Mouse (Mus musculus) c-Kit-positive CD71-positive TER-119-positive erythroid progenitor cells, embryonic 14.5 days (primary cell): ENCODE measurements around the gene Actrt2.
A peak's percentile ranks its signal among the peaks of the same experiment; 100 is the strongest.

ENCODE experiments used
- DNase-seq: peaks from one replicate; pipeline ENCODE4 v3.0.0-alpha.2; 2013; ENCODE audit warnings: low spot score

Gene Actrt2

DNA sequence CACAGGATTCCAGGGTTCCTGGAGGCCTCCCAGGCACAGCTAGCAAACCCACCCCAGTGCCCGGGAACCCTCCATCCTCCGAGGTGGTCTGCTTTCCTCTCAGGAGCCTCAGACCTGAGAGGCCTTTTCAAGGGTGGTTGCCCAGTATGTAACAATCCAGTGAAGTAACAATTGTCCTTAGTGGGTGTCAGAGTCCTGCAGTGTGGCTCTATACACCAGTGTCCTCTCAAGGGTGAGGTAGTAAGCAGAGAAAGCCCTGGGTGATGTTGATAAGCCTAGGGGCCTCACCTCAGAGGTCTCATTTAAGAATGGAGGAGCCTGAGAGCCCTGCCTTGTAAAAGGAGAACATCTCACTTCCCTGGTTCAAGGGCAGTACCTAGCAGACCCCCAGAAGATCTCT, at the start of gene Actrt2:
TSS of gene Actrt2 (minus strand) at position 101 of the 400 bp plus-strand sequence.
- DNase-seq, result no peak

DNA sequence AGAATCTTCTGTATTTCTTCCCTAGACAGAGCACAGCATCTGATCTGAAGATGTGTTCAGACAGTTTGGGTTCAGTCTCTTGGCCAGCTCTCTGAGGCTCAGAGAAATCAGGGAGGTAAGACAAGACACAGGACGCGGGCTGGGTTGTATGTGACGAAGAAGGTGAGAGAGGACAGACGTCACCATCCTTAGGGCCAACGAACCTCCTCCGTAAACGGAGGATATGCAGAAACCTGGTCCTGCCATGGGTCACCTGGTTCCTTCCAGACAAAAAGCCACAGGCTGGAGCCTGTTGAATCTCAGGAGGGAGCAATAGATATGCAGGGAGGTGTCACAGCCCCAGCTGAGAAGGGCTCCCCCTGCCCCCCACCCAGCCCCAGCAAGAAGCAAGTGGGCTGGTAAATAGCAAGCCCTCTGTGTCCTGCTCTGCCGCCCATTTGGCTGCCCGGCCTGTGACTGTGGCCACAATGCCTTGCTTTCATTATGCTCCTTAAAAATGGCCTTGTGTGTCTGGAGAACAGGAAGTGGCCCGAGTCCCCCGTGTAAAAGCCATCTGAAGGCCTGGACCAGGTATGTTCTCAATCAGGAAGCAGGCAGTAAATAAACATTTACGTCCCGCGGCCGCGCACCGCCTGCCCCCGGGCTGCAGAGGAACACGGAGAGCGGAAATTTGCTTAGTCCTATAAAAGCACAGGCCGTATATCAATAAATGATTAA, 41.9 kb upstream of the Actrt2 start:
- no peak for DNase-seq

DNA sequence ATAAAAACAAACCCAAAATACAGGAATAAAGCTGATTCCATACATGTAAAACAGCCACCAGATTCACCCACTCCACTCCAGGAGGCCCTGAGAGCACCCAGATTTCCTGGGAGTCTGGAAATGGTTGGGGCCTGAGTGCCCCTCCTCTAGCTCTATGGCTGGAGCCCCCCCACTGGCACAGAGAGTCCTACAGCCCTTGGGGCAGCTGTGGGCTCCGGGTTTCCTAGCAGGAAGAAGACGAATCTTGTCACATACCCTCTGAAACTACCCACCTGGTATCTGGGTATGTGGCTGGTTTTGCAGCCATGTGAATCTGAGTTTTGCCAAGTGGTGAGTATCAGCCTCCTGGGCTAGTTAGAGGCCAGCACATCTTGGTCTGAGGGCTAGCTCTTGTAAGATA, 41.1 kb upstream of the Actrt2 start:
- no peak for DNase-seq

DNA sequence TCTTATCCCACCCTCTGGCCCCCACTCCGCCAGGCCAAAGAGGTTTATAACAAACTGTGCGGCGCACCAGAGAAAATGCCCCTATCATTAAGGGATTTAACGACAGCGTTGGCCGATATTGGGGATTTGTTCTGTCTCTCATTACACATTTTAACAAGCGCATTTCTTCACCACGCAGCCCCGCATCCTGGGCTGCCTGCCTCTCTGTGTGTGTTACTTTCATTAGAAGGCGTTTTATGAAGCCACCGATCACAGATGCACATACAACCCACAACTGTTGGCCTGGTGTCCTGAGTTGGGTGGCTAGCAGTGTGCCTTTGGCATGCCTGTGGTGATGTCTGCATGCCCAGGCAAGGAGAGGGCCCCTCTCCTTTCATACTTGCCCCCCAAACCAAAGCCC, 40.6 kb upstream of the Actrt2 start:
- no peak for DNase-seq

DNA sequence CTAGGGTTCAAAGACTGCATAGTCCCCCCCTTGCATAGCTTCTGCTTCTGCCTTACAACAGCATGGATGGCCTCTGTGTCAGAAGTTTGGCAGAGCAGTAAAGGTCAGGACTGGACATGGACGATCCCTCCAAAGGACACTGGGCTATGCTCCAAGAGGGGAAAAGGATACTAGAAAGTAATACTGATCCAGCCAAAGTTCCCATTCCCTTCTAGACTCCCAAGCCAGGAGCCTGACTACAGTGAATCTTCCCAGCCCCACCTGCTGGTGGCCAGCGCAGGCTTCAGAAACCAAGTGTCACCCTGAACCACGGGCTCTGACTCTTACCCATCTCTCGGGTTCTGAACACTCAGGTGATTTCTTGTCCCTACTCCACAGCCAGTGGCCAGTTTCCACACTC, 39.9 kb upstream of the Actrt2 start:
- DNase-seq, result no peak

DNA sequence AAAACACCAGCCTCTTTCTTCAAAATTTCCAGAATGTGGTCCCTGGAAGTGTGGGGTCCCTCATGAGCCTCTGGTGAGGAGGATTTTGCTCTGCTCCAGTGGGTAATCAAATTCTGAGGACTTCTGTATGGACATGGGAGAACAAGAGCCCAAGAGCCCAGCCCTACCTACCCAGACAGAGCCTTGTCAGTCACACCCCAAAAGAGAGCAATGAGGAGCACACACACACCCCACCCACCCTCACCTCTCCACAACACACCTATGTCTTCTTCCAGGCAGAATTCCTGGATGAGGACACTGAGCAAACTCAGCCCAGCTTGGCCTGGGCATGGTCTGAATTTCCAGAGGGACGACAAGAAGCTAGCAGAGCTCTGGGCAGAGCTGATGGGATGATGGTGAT, 38.8 kb upstream of the Actrt2 start:
- no peak for DNase-seq

DNA sequence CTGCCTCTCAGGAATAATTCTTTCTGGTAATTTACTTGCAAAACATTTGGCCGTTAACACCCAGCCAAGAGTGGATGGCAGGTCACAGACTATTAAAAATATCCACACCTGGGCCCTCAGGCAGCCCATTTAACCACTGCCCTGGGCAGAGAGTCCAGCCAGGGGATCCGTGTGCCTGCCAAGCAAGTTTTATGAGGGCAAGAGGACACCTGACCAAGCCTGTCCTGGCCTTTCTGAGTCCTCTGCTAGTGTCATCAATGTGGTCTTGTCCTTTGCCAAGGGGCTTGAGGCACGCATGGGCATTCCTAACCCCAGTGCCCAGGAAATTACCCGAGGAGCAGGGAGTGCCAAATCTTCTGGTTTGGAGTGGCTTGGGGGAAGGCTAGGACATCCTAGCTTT, 38.0 kb upstream of the Actrt2 start:
- no peak for DNase-seq

DNA sequence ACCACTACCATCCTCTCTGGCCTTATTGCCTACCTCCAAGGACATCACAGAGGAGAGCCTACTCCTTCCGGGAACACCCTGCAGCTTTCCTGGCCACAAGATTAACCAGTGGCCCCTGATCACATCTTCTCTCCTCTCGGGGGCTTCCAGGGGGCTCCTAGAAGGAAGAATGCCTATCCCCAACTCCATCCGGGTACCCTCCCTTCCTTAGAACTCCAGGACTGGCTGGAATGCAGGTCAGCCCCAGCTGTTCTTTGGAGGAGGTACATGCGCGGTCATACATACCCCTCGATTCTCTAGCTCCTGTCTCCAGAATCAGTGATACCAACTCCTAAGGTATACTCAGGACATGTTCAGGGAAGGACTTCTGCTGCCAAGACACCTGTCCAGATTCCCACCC, 37.4 kb upstream of the Actrt2 start:
- no peak for DNase-seq

DNA sequence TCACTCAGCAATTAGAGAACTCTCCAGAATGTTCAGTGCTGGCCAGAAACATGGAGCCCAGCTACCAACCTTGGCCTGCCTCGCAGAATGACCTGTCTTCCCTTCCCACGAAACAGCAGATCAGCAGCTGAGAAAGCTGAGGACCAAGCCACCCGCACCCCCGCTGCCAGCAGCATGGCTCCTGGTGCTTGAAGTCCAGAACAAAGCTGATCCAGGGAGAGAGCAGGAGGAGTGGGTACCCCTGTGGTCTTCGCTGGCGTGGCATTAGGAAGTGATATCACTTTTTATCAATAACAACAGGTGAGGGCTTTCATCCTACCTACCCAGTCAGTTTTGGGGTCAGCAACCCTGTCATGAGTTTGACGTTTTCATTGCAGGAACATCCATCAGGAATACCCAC, 36.9 kb upstream of the Actrt2 start:
- no peak for DNase-seq

DNA sequence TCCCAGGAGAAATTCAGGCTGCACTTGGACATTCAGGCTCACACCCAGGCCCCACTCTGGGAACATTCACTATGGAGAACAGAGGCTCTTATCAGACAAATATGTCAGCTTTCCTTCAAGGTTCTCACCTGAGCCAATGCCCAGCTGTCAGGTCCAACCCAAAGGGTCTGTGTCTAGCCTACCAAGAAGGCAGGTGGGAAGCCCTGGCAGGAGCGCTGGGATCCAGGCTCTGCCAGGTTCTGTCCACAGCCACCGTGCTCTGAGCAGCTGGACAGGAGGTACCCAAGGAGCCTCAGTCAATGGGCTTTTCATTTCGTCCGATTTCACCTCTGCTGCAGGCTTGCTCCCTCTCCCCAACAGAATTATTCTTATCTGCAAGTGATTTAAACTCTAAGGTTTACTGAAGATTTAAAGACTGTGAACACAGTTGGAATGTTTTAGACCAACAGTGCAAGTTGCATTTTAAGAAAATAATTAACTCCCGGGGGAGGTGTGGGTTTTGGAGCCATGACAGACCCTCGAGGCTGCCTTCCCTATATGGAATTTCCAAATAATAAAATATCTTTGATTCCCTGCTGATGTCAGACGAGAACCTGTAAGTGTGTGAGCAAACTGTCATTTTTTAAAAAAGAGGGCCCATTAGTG, 35.9 kb upstream of the Actrt2 start:
- DNase-seq, result no peak

DNA sequence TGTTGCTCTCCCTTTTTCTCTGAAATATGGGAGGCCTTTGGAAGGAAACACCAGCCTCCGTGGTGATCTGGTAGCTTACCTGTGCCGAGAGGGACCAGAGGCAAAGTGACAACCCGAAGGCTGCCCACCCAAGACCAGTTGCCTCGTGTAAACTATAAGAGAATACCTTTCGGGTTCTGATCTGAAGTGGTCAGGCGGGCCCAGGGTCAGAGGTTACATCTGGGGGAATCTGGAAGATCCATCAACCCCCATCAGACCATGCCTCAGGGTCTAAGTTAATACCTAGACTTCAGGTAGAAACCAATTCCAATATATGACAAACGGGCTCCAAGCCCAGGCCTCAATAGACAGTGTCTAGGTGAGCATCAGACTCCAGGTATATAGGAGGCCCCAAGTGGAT, 35.3 kb upstream of the Actrt2 start:
- DNase-seq, result no peak

DNA sequence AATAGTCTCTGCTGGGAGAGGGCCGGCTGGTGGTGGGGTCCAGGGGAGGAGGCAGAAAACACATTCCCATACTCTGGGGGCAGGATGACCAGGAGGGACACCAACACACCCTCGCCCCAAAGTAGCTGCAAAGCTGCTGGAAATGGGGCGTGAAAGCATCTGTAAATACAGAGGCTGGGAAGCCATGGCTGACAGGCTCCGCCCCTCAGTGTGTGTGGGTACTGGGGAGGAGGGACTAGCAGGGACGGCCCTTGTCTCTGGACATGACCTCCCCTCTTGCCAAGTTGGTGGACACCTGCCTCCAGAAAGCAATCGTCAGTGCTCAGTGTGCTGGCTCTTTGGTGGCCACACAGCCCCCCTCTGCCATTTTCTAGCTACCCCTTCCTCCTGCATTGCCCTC, 34.5 kb upstream of the Actrt2 start:
- no peak for DNase-seq

DNA sequence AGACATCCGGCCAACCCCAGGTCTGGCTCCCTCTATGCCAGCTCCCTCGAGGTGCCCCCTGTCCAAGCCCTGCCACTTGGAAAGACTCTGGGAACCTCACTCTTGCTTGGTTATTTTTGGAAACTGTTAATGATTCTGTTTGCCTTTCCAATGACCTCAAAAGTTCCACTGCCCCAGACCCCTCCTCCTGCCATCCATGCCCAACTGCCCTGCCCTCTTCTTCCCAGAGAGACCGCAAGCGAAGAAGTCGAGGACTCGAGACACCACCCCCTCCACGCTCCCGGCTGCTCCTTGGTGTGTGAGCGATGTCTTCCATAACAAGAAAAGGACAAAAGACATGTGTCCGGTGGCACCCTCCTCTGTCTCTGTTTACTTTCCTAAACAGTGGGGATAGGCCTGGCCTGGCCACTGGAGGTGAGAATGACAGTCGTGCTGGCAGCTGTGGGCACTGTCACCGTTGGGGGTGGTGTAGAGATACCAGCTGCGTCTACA, 33.3 kb upstream of the Actrt2 start:
- no peak for DNase-seq

DNA sequence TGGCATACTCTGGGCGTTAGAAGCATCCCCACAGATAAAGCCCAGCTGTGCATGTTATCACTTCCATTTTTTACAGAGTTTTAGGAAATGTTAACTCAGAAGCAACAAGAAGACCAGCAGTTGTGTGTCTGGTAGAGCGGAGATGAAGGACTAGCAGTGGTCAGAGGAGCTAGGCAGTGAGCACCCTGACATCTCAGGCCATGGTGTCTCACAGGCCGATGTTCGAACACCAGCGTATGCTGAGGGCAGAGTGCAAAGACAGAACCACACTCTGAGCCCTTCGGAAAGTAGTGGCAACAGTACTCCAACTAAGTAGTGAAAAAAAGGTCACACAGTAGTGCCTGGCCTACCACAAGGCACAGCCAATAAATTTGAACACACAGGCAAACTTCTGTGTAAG, 32.8 kb upstream of the Actrt2 start:
- DNase-seq, result no peak

DNA sequence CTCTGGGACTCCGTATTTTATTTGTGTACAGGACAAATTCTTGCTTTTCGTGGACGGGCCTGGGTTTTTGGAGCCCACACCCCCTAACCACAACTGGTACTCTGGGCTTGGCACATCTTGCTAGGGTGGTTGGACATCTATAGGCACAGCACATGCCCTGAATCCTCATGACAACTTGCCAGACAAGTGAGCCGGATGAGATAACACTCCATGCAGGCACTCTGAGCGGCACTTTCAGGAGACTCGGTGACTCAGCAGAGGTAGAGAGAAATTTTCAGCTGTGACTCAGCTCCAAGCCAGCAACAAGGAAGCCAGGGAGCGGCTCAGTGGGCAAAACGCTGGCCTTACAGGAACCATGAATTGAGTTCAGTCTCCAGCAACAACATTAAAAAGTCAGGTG, 31.6 kb upstream of the Actrt2 start:
- DNase-seq, result peak; percentile 6

DNA sequence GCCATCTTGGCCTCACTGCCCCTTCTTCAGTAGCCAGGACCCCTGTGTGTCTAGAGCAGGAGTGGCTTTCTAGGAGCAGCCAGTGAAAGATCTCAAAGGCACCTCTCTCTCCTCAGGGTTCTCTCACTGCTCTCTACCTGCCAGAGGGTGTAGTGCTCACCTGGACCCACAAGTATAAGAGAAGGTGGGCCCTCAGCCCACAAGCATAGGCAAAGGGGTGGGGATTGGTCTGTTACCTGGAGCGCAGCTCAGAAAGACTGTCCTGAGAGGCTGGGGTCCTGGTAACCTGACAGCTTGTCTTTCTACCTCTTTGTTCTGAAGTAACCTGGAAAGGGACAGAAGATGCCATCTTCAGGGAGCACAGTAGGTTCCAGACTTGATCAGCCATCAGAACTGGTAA, 31.0 kb upstream of the Actrt2 start:
- no peak for DNase-seq

DNA sequence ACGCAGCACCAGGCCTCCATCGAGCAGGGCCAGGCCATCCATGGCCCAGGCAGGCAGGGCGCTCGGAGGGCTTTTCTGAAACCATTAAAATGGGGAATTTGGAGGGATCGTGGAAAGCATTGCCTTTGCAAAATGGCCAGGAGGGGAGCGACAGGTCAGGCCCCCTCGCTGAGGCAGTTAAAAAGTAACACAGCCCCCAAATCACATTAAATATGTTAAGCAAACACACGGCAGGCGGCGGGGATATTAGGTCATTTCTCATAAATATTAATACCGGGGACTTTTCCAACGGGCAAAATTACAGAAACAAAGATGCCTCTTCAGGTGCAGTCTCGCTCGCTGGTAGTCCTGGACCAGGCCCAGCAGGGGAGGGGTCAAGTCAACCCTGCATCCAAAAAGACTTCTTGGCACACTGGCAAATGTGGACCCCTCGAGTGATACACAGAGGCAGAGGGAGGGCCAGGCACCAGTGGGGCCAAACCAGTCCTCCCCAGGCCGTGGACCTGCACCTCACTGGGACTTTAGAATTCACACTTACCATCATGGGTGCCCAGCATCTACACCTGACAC, 30.4 kb upstream of the Actrt2 start:
- no peak for DNase-seq

DNA sequence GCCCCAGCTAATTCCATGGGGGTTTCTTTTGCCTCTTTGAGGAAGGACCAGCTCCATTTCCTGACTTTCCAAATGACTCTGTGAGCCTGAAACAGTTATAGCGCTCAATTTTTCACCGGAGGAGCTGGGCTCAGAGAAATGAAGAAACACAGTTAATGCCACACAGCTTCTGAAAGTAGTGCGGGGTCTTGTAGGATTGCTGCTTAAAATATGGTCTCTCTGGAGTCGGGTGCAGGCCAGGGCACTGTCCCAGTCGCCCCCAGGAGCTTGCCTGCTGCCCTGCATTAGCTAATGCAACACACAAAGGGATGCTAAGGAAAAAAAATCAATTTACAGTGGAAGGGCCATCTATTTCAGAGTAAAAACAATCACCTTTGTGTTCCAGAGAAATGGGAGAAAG, 29.8 kb upstream of the Actrt2 start:
- DNase-seq, result no peak

DNA sequence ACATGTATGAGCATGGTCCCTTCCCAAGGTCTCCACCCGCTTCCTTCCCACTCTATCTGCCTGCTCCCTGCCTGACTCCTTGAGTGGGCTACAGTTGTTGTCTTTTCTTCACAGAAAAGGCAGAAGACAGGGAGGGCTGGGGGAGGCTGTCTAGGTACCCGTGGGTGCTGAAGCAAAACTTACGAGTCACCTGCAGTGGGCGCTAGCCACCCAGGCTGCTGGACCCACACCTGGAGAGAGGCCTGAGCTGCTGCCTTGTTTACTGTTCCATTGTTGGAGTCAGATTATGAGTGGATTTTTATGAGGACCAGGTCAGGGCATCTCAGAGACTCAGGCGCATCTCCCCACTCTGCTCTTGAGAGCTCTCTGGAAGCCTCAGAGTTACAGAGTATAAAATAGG, 28.9 kb upstream of the Actrt2 start:
- DNase-seq, result no peak

DNA sequence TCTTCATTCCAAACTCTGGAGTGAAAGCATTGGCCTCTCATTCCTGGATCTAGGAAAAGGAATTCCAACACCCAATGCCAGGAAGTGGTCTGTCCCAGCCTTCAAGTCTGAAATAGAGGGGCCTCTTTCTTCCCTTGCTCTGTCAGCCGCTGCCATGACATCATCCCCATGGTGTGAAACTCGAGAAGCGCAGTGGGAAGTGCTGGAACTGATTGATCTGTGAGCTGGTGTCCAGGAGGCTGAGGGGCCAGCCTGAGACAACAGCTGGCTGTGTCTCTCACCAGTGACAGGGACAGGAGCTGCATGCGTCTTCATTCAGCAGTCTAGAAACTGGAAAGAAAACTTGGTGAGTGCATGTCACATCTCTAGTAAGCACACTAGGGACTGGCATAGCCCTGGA, 28.5 kb upstream of the Actrt2 start:
- no peak for DNase-seq

DNA sequence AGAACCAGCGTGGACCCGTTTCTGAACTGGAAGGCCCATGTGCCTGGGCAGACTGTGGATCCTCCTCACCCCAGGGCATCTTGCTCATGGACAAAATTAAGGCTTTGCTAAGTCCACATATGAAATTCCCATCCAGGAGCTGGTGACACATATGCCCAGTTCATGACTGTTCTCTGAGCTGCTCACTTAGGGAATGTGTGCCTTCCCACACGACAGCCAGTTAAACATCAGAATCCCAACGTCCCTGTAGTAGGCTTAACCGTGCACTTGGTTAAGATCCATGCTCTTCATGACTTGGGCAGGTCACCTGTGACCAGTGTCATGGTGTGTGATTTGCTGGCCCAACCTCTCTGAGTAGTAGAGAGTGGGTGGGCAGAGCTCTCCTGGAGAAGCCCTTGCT, 26.7 kb upstream of the Actrt2 start:
- DNase-seq, result no peak

DNA sequence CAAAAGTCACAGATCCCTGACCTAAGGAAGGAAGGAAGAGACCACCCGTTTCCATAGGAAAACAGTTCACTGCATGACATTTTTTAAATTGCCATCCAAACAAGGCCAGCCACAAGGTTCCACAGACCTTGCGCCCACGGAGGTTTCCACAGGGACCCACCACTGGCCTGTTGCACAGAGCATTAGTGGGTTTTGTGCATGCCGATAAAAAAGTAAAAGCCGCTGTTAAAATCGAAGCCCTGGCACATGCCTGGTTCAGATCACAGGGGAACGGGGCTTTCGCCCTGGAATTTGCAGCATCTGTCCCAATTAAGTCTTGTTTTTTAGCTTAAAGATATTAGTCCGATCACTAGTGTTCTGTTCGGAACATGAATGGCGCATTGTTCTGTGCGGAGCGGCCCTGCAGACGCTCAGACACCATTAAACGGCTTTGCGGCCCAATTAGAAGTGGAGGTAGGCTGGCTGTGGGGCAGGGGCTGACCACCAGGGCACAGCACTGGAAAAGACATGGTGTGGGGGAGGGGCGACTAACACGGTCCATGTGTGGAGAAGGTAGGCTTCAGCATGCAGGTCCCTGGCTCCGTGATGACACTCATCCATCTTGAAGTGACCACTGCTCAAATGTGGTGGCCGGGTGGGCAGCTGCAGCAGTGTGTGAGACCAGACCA, 25.8 kb upstream of the Actrt2 start:
- DNase-seq, result no peak
